Mouse (Mus musculus) limb, embryonic 13.5 days (tissue): ENCODE data around the gene Anks1b. TPM values are rescaled to one million over a fixed set of nuclear protein-coding genes. Genes with fewer than 3 reads are reported as not detected.

Source experiments
- ATAC-seq: fragments of 200-750 bp; cut with Nextera tagmentation; 2 replicates; pipeline ENCODE4 v1.8.0; 2017; ENCODE audit warnings: low read depth, moderate number of reproducible peaks, moderate TSS enrichment; ENCODE audit not compliant: low FRiP score
- H3K27ac ChIP-seq: fragments of 300-500 bp; sonication (generic); 2 replicates; pipeline ENCODE4 v1.5.1; 2015; ENCODE audit warnings: inconsistent platforms, mild to moderate bottlenecking, moderate library complexity
- H3K27me3 ChIP-seq: fragments of 300-500 bp; sonication (generic); 2 replicates; pipeline ENCODE4 v1.6.1; 2015; ENCODE audit warnings: mild to moderate bottlenecking, inconsistent platforms
- H3K36me3 ChIP-seq: fragments of 300-500 bp; sonication (generic); 2 replicates; pipeline ENCODE4 v1.6.1; 2015; ENCODE audit warnings: inconsistent platforms, mild to moderate bottlenecking, moderate library complexity
- H3K4me1 ChIP-seq: fragments of 300-500 bp; sonication (generic); 2 replicates; pipeline ENCODE4 v1.6.1; 2015; ENCODE audit warnings: inconsistent platforms
- H3K4me2 ChIP-seq: fragments of 300-500 bp; sonication (generic); replicated peaks from 2 replicates; pipeline ENCODE4 v1.6.1; 2015; ENCODE audit warnings: inconsistent platforms, mild to moderate bottlenecking, moderate library complexity
- H3K4me3 ChIP-seq: fragments of 300-500 bp; sonication (generic); 2 replicates; pipeline ENCODE4 v1.5.1; 2015; ENCODE audit warnings: moderate library complexity, mild to moderate bottlenecking, inconsistent platforms
- H3K9ac ChIP-seq: fragments of 300-500 bp; sonication (generic); 2 replicates; pipeline ENCODE4 v1.6.1; 2015; ENCODE audit warnings: mild to moderate bottlenecking, inconsistent platforms
- H3K9me3 ChIP-seq: fragments of 300-500 bp; sonication (generic); 2 replicates; pipeline ENCODE4 v1.6.1; 2016; ENCODE audit warnings: inconsistent platforms
- WGBS: fragments of 180-500 bp; shearing (Covaris S2); methylation state at CpG from one replicate; pipeline ENCODE4 v1.1.7; 2015; 5-methylcytosine and 5-hydroxymethylcytosine counted together
- polyA plus RNA-seq: library from polyadenylated mRNA; unstranded; fragments of >200 nt; fragmentation: Nextera tagmentation; extraction: Ambion mirVana; gene quantifications from 2 replicates; pipeline ENCODE4 v1.2.1, GENCODE M21; 2015

Anks1b gene
- polyA plus RNA-seq, 1 experiment from 2014 or later = 2.9 TPM

DNA sequence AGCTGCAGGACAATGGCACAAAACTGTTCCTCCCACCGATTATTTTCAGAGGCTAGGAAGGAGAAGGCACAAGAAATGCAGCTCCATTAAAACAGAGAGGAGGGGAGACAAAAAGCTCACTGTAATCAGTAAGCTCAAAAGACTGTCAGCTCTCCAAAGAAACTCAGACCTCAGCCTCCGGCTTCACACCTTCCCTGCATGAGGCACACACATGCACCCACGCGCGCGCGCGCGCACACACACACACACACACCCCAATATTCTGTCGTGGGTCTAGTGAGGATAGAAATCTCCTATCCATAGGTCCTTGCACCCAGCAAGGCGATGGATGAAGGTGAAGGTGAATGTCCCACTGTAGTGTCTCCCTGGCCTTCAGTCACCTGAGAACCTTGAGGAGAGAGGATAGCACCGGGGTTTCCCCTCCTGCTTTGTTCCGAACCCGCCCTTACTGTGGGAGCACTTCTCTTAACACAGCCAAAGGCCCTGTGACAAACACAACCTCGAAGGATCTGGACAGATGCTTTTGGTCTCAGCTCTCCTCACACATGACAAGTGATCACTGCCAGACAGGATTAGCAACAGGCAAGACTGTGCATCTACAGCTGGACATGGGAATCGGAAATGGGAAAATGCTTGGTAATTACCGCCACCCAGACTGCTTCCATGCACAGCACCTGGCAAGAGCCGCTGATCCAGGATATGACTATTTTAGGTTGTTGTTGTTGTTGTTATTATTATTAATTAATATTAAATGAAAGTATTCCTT is 1074.5 kb downstream of the Anks1b start:
- WGBS = 89% methylated on average over 18 of the region's 18 CpGs
- ATAC-seq = peak; percentile 40; the same call in 1 of the 2 replicates

DNA sequence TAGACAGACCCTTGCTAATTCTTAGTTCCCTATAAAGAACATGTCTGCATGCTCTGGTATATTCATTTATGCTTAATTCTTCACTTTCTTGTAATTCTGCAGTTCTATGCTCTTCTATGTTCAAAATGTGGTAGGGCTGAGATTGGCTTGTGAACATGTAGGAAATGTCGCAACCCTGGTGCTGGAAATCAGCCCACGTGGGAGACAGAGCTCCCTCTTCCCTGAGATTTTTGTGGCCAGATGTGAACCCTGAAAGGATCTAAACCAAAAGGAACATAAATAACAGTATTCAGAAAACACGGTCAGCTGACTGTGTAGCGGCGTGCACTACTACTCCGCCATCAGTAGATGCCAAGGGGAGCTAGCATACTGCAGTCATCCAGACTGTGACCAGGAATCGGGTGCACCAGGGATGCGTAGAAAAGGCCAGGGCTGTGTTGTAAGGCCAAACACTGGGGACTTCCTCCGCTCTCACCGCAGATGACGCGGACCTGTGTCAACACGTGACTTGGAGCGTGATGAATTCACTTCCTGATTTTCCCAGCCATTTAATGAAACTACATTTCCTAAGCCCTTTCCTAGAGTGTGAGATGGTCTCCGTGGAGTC is 1079.9 kb downstream of the Anks1b start:
- H3K27me3 ChIP-seq = no peaks in the 10 kb centered on the region
- H3K36me3 ChIP-seq = no peaks in the 10 kb centered on the region
- H3K9me3 ChIP-seq = no peaks in the 10 kb centered on the region; the same call in 1 of the 2 replicates
- H3K9ac ChIP-seq = no peak overlapping the region
- 87% methylated on average over 15 of the region's 15 CpGs for WGBS
- no peak overlapping the region for H3K27ac ChIP-seq
- H3K4me1 ChIP-seq = 0 out of 2 replicates have a peak, but pooled peaks cover 4% of the 10 kb centered on the region
- H3K4me2 ChIP-seq = no peak overlapping the region
- no peak overlapping the region for H3K4me3 ChIP-seq
- no peak for ATAC-seq

More for the DNA sequence above, 1074.5 kb downstream of the Anks1b start:
- H3K4me1 ChIP-seq = 0 out of 2 replicates have a peak, but pooled peaks cover 4% of the 10 kb centered on the region
- H3K27ac ChIP-seq = no peak overlapping the region
- no peak overlapping the region for H3K4me3 ChIP-seq
- no peak overlapping the region for H3K4me2 ChIP-seq
- H3K27me3 ChIP-seq = no peaks in the 10 kb centered on the region
- no peak overlapping the region for H3K9ac ChIP-seq
- no peaks in the 10 kb centered on the region for H3K36me3 ChIP-seq
- no peaks in the 10 kb centered on the region for H3K9me3 ChIP-seq

- Histone ChIP-seq H3K4me3 (no peak overlapping the region), H3K4me1 (0 out of 2 replicates have a peak, but pooled peaks cover 4% of the 10 kb centered on the region), H3K27me3 (no peaks in the 10 kb centered on the region), H3K9ac (no peak overlapping the region), H3K27ac (no peak overlapping the region), H3K36me3 (no peaks in the 10 kb centered on the region), H3K4me2 (no peak overlapping the region), H3K9me3 (no peaks in the 10 kb centered on the region; the same call in 1 of the 2 replicates)
- ATAC-seq = no peak
- 80% methylated on average over 6 of the region's 6 CpGs for WGBS
These were observed 1080.5 kb downstream of the Anks1b start for GRCm38 (mm10) chr10:90953821-90954220.

DNA sequence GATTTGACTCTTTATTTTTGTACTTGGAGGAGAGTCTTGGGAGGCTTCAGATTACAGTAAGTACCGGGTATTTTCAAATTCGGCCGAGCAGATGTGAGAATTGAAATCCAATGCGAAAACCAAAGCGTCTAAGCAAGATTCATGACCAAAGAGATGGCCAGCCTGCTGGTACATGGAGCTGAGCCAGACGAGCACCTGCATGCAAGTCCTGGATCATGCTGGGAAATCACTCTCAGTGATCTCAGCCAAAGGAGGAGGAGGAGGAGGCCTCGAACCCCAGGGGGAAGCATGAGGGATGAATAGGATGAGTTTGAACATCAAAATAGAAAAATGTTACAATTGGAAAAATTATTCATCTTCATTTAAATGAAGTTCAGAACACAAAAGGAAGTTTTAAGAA is 1087.1 kb downstream of the Anks1b start:
- Histone ChIP-seq H3K9ac (no peak overlapping the region), H3K4me2 (no peak overlapping the region), H3K9me3 (no peaks in the 10 kb centered on the region; the same call in 1 of the 2 replicates), H3K27me3 (0 out of 2 replicates have a peak, but pooled peaks cover 3% of the 10 kb centered on the region), H3K4me3 (no peak overlapping the region), H3K4me1 (no peaks in the 10 kb centered on the region), H3K36me3 (no peaks in the 10 kb centered on the region), H3K27ac (no peak overlapping the region)
- WGBS = 65% methylated on average over 7 of the region's 7 CpGs
- ATAC-seq = no peak

GRCm38 (mm10) chr10:90964511-90964910 is 1091.2 kb downstream of the Anks1b start:
- no peak for ATAC-seq
- no peaks in the 10 kb centered on the region for H3K9me3 ChIP-seq
- no peak overlapping the region for H3K27ac ChIP-seq
- H3K36me3 ChIP-seq = no peaks in the 10 kb centered on the region
- WGBS = 30% methylated on average over 9 of the region's 9 CpGs
- H3K4me3 ChIP-seq = no peak overlapping the region
- H3K4me2 ChIP-seq = no peak overlapping the region
- H3K4me1 ChIP-seq = peaks cover 13% of the 10 kb centered on the region; the same call in 1 of the 2 replicates
- H3K27me3 ChIP-seq = peaks cover 43% of the 10 kb centered on the region
- H3K9ac ChIP-seq = no peak overlapping the region

DNA sequence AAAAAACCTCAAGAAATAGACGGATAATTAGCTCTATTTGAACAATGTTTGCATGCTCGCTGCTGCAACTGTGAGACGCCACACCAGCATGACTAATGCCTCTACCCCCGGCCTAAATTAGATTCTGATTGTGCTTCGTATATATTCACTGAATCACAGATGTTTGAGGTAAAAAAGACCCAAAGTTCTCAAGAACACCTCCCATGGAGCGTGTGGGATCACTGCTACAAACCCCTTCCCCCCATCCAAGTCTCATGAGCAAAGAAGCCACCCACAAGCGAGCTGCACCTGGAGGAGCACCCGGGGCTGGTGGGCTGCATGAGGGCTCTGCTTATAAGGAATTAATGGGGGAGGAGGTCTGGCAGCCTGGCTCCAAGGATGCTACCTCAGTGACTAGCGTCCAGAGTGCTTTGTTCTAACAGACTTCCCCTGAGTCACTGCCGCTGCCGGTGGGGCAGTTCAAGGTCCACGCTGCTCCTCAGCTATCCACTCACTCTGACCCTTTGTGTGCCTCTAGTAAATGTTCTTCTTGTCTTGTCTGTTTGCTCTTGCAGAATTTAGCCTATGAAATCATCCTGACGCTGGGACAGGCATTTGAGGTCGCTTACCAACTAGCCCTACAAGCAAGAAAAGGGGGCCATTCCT is 1092.5 kb downstream of the Anks1b start:
- Histone ChIP-seq H3K9me3 (no peaks in the 10 kb centered on the region), H3K4me3 (no peak overlapping the region), H3K27me3 (peaks cover 53% of the 10 kb centered on the region), H3K4me2 (no peak overlapping the region), H3K36me3 (no peaks in the 10 kb centered on the region), H3K4me1 (peaks cover 18% of the 10 kb centered on the region), H3K9ac (no peak overlapping the region), H3K27ac (no peak overlapping the region)
- WGBS = 54% methylated on average over 14 of the region's 14 CpGs
- ATAC-seq = no peak

DNA sequence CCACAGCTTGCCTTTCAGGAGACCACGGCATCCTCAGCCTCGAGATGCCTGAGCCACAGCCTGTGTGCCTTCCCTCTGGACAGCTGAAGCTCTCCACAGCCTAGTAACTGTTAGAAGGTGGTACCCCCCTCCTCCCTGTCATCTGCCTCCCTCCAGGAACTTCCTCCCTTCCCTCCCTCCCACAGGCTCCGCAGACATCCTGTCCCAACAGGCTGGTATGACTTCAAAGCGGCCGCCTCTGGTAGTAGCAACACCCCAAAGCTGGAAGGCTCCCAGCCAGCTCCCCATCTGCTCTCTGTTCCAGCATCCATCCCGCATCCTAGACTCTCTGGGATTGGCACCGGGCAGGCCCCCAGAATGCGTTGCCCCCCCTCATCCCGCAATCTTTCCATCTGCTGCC is 1093.5 kb downstream of the Anks1b start:
- H3K27ac ChIP-seq = no peak overlapping the region
- H3K4me3 ChIP-seq = no peak overlapping the region
- no peak for ATAC-seq

DNA sequence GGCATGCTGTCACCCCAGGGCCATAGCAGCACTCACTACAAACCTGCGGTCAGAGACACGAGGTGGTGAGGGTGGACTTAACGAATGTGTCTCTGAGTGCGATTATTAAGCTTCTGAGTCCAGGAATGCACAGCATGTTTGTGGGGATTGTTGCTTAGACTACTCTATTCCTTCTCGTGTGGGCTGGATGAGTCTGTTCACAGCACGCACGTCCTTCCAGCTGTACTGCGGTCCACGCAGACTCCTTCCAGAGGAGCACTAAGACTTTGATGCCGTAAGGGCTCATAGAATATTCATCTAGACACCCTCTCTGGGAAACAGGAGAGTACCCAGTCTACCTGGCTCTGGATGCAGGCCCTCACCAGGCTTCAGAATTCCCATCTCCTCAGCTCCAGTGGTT is 1094.9 kb downstream of the Anks1b start:
- Histone ChIP-seq H3K9ac (no peak overlapping the region), H3K36me3 (no peaks in the 10 kb centered on the region), H3K27ac (no peak overlapping the region), H3K4me2 (no peak overlapping the region), H3K9me3 (no peaks in the 10 kb centered on the region), H3K27me3 (peaks cover 58% of the 10 kb centered on the region), H3K4me1 (peaks cover 18% of the 10 kb centered on the region), H3K4me3 (no peak overlapping the region)
- 86% methylated on average over 10 of the region's 10 CpGs for WGBS
- ATAC-seq = no peak

More for the DNA sequence above, 1093.5 kb downstream of the Anks1b start:
- H3K4me2 ChIP-seq = 0 out of 2 replicates have a peak overlapping the region, but pooled peaks have one; percentile 7
- H3K9me3 ChIP-seq = no peaks in the 10 kb centered on the region
- 7% methylated on average over 9 of the region's 9 CpGs for WGBS
- H3K36me3 ChIP-seq = no peaks in the 10 kb centered on the region
- H3K4me1 ChIP-seq = peaks cover 18% of the 10 kb centered on the region
- no peak overlapping the region for H3K9ac ChIP-seq
- H3K27me3 ChIP-seq = peaks cover 53% of the 10 kb centered on the region

GRCm38 (mm10) chr10:90969355-90970174 is 1096.3 kb downstream of the Anks1b start:
- WGBS = 2% methylated on average over 70 of the region's 72 CpGs
- H3K9ac ChIP-seq = peak overlapping the region; percentile 66
- peaks cover 24% of the 10 kb centered on the region for H3K4me1 ChIP-seq
- H3K36me3 ChIP-seq = no peaks in the 10 kb centered on the region
- no peak overlapping the region for H3K27ac ChIP-seq
- H3K4me3 ChIP-seq = peak overlapping the region; percentile 52
- peaks cover 58% of the 10 kb centered on the region for H3K27me3 ChIP-seq
- peak overlapping the region; percentile 98 for H3K4me2 ChIP-seq
- H3K9me3 ChIP-seq = no peaks in the 10 kb centered on the region
- peak; percentile 51; the same call in 1 of the 2 replicates for ATAC-seq

GRCm38 (mm10) chr10:90970560-90970959 is 1097.3 kb downstream of the Anks1b start:
- Histone ChIP-seq H3K4me3 (no peak overlapping the region), H3K36me3 (no peaks in the 10 kb centered on the region), H3K27me3 (peaks cover 55% of the 10 kb centered on the region), H3K27ac (no peak overlapping the region), H3K4me1 (peaks cover 24% of the 10 kb centered on the region), H3K4me2 (peak overlapping the region; percentile 98; the same call in 1 of the 2 replicates), H3K9ac (no peak overlapping the region), H3K9me3 (no peaks in the 10 kb centered on the region)
- 24% methylated on average over 4 of the region's 4 CpGs for WGBS
- ATAC-seq = no peak

GRCm38 (mm10) chr10:90974084-90974483 is 1100.8 kb downstream of the Anks1b start:
- Histone ChIP-seq H3K4me3 (no peak overlapping the region), H3K27me3 (peaks cover 19% of the 10 kb centered on the region), H3K9ac (no peak overlapping the region), H3K36me3 (no peaks in the 10 kb centered on the region), H3K4me2 (no peak overlapping the region), H3K27ac (no peak overlapping the region), H3K9me3 (no peaks in the 10 kb centered on the region), H3K4me1 (peaks cover 14% of the 10 kb centered on the region)
- no peak for ATAC-seq
- WGBS = 66% methylated on average over 2 of the region's 2 CpGs
